Mouse (Mus musculus) embryonic facial prominence, embryonic 15.5 days (tissue): ENCODE measurements around the gene Lmln. TPM values are rescaled to one million over a fixed set of nuclear protein-coding genes. Genes with fewer than 3 reads are reported as not detected.
"Not testable (repeated sequence)": the region's sequence is repeated elsewhere in the genome, so short reads cannot be mapped to it uniquely, and the experiment has no call there.

Experiments
- ATAC-seq: fragments of 200-750 bp; cut with Nextera tagmentation; 2 replicates; pipeline ENCODE4 v1.8.0; 2017; ENCODE audit warnings: low read depth, moderate TSS enrichment; ENCODE audit not compliant: insufficient number of reproducible peaks, low FRiP score, low TSS enrichment
- H3K27ac ChIP-seq: fragments of 300-500 bp; sonication (generic); replicated peaks from 2 replicates; pipeline ENCODE4 v1.5.1; 2015; ENCODE audit warnings: mild to moderate bottlenecking, inconsistent platforms
- H3K27me3 ChIP-seq: fragments of 300-500 bp; sonication (generic); 2 replicates; pipeline ENCODE4 v1.6.1; 2015; ENCODE audit warnings: inconsistent platforms
- H3K36me3 ChIP-seq: fragments of 300-500 bp; sonication (generic); 2 replicates; pipeline ENCODE4 v1.6.1; 2015; ENCODE audit warnings: mild to moderate bottlenecking, inconsistent platforms
- H3K4me1 ChIP-seq: fragments of 300-500 bp; sonication (generic); 2 replicates; pipeline ENCODE4 v1.6.1; 2015; ENCODE audit warnings: inconsistent platforms
- H3K4me2 ChIP-seq: fragments of 300-500 bp; sonication (generic); replicated peaks from 2 replicates; pipeline ENCODE4 v1.6.1; 2015; ENCODE audit warnings: mild to moderate bottlenecking, inconsistent platforms
- H3K4me3 ChIP-seq: fragments of 300-500 bp; sonication (generic); replicated peaks from 2 replicates; pipeline ENCODE4 v1.5.1; 2015; ENCODE audit warnings: mild to moderate bottlenecking, inconsistent platforms
- H3K9ac ChIP-seq: fragments of 300-500 bp; sonication (generic); 2 replicates; pipeline ENCODE4 v1.6.1; 2015; ENCODE audit warnings: inconsistent platforms
- H3K9me3 ChIP-seq: fragments of 300-500 bp; sonication (generic); replicated peaks from 2 replicates; pipeline ENCODE4 v1.6.1; 2016; ENCODE audit warnings: inconsistent platforms
- WGBS: fragments of 180-500 bp; shearing (Covaris S2); methylation state at CpG from one replicate; pipeline ENCODE4 v1.1.7; 2015; 5-methylcytosine and 5-hydroxymethylcytosine counted together
- polyA plus RNA-seq: library from polyadenylated mRNA; unstranded; fragments of >200 nt; fragmentation: Nextera tagmentation; extraction: Ambion mirVana; gene quantifications from 2 replicates; pipeline ENCODE4 v1.2.1, GENCODE M21; 2015

The Lmln gene
- polyA plus RNA-seq, 1 experiment from 2014 or later, result 2.3 TPM

GRCm38 (mm10) chr16:33135167-33135566, 72.8 kb downstream of the Lmln start:
- Histone ChIP-seq H3K36me3 (no peaks in the 10 kb centered on the region), H3K27ac (no peak overlapping the region), H3K9ac (no peak overlapping the region), H3K4me1 (peaks cover 16% of the 10 kb centered on the region), H3K4me3 (no peak overlapping the region), H3K4me2 (no peak overlapping the region), H3K27me3 (no peaks in the 10 kb centered on the region), H3K9me3 (no peaks in the 10 kb centered on the region)
- WGBS, result 68% methylated on average over 4 of the region's 4 CpGs
- no peak for ATAC-seq

GRCm38 (mm10) chr16:33139061-33139460, 76.7 kb downstream of the Lmln start:
- H3K27me3 ChIP-seq, H3K4me2 ChIP-seq, H3K27ac ChIP-seq, H3K9ac ChIP-seq, H3K9me3 ChIP-seq, H3K4me3 ChIP-seq, H3K36me3 ChIP-seq, ATAC-seq, H3K4me1 ChIP-seq: not testable (repeated sequence)
- 87% methylated on average over 7 of the region's 7 CpGs for WGBS

GRCm38 (mm10) chr16:33141758-33142280, 79.5 kb downstream of the Lmln start:
- no peak overlapping the region for H3K4me3 ChIP-seq
- no peak overlapping the region for H3K27ac ChIP-seq
- H3K4me1 ChIP-seq, result no peaks in the 10 kb centered on the region
- 45% methylated on average over 3 of the region's 3 CpGs for WGBS
- no peak overlapping the region for H3K4me2 ChIP-seq
- ATAC-seq, result no peak
- no peak overlapping the region for H3K9ac ChIP-seq
- H3K27me3 ChIP-seq, result no peaks in the 10 kb centered on the region
- H3K9me3 ChIP-seq, result no peaks in the 10 kb centered on the region
- H3K36me3 ChIP-seq, result no peaks in the 10 kb centered on the region

- no peak overlapping the region for H3K4me2 ChIP-seq
- H3K4me3 ChIP-seq, result no peak overlapping the region
- WGBS, result 72% methylated on average over 2 of the region's 2 CpGs
- H3K27me3 ChIP-seq, result no peaks in the 10 kb centered on the region
- no peak overlapping the region for H3K27ac ChIP-seq
- ATAC-seq, result no peak
- no peaks in the 10 kb centered on the region for H3K36me3 ChIP-seq
- H3K9ac ChIP-seq, result no peak overlapping the region
- no peaks in the 10 kb centered on the region for H3K9me3 ChIP-seq
- H3K4me1 ChIP-seq, result no peaks in the 10 kb centered on the region
Observed at GRCm38 (mm10) chr16:33143452-33143851, 81.1 kb downstream of the Lmln start.

GRCm38 (mm10) chr16:33146185-33146584, 83.9 kb downstream of the Lmln start:
- Histone ChIP-seq H3K9ac (no peak overlapping the region), H3K4me2 (no peak overlapping the region), H3K27me3 (no peaks in the 10 kb centered on the region), H3K9me3 (no peaks in the 10 kb centered on the region), H3K27ac (no peak overlapping the region), H3K4me1 (no peaks in the 10 kb centered on the region), H3K36me3 (no peaks in the 10 kb centered on the region), H3K4me3 (no peak overlapping the region)
- WGBS, result 94% methylated on average over 3 of the region's 3 CpGs
- ATAC-seq, result no peak

GRCm38 (mm10) chr16:33148135-33148534, 85.8 kb downstream of the Lmln start:
- H3K27me3 ChIP-seq, result no peaks in the 10 kb centered on the region
- 65% methylated on average over 4 of the region's 4 CpGs for WGBS

GRCm38 (mm10) chr16:33150875-33151274, 88.6 kb downstream of the Lmln start:
- H3K36me3 ChIP-seq, H3K4me1 ChIP-seq, H3K9ac ChIP-seq, H3K27me3 ChIP-seq, H3K4me3 ChIP-seq, H3K4me2 ChIP-seq, H3K27ac ChIP-seq, ATAC-seq, H3K9me3 ChIP-seq: not testable (repeated sequence)
- 53% methylated on average over 9 of the region's 9 CpGs for WGBS

More at GRCm38 (mm10) chr16:33148135-33148534, 85.8 kb downstream of the Lmln start:
- Histone ChIP-seq H3K4me2 (no peak overlapping the region), H3K9me3 (no peaks in the 10 kb centered on the region), H3K36me3 (no peaks in the 10 kb centered on the region), H3K4me1 (no peaks in the 10 kb centered on the region), H3K4me3 (no peak overlapping the region), H3K9ac (no peak overlapping the region), H3K27ac (no peak overlapping the region)
- ATAC-seq, result no peak

- H3K27ac ChIP-seq, result no peak overlapping the region
- WGBS, result 54% methylated on average over 8 of the region's 8 CpGs
- H3K4me2 ChIP-seq, result no peak overlapping the region
- no peaks in the 10 kb centered on the region for H3K4me1 ChIP-seq
- H3K27me3 ChIP-seq, result no peaks in the 10 kb centered on the region
- no peaks in the 10 kb centered on the region for H3K9me3 ChIP-seq
- ATAC-seq, result no peak
- H3K36me3 ChIP-seq, result no peaks in the 10 kb centered on the region
- no peak overlapping the region for H3K4me3 ChIP-seq
- no peak overlapping the region for H3K9ac ChIP-seq
Observed at GRCm38 (mm10) chr16:33151558-33151957, 89.2 kb downstream of the Lmln start.

GRCm38 (mm10) chr16:33154992-33155391, 92.7 kb downstream of the Lmln start:
- Histone ChIP-seq H3K4me3 (no peak overlapping the region), H3K36me3 (no peaks in the 10 kb centered on the region), H3K27ac (no peak overlapping the region), H3K9me3 (no peaks in the 10 kb centered on the region), H3K4me1 (no peaks in the 10 kb centered on the region), H3K4me2 (no peak overlapping the region), H3K9ac (no peak overlapping the region), H3K27me3 (no peaks in the 10 kb centered on the region)
- no peak for ATAC-seq
- WGBS, result 43% methylated on average over 4 of the region's 4 CpGs

GRCm38 (mm10) chr16:33158006-33158405, 95.7 kb downstream of the Lmln start:
- H3K4me3 ChIP-seq, result no peak overlapping the region
- WGBS, result 77% methylated on average over 11 of the region's 11 CpGs
- ATAC-seq, result no peak
- H3K27ac ChIP-seq, result no peak overlapping the region
- H3K27me3 ChIP-seq, result no peaks in the 10 kb centered on the region
- H3K9ac ChIP-seq, result no peak overlapping the region
- no peaks in the 10 kb centered on the region for H3K36me3 ChIP-seq
- H3K4me1 ChIP-seq, result no peaks in the 10 kb centered on the region
- no peaks in the 10 kb centered on the region for H3K9me3 ChIP-seq
- no peak overlapping the region for H3K4me2 ChIP-seq

- no peak overlapping the region for H3K27ac ChIP-seq
- ATAC-seq, result no peak
Observed at GRCm38 (mm10) chr16:33158590-33159071, 96.3 kb downstream of the Lmln start.

GRCm38 (mm10) chr16:33159363-33159762, 97.0 kb downstream of the Lmln start:
- no peak overlapping the region for H3K4me3 ChIP-seq
- no peak overlapping the region for H3K27ac ChIP-seq
- no peaks in the 10 kb centered on the region for H3K36me3 ChIP-seq
- 85% methylated on average over 2 of the region's 2 CpGs for WGBS
- H3K9ac ChIP-seq, result no peak overlapping the region
- H3K9me3 ChIP-seq, result no peaks in the 10 kb centered on the region
- no peak overlapping the region for H3K4me2 ChIP-seq
- no peaks in the 10 kb centered on the region; the same call in 1 of the 2 replicates for H3K4me1 ChIP-seq
- H3K27me3 ChIP-seq, result no peaks in the 10 kb centered on the region
- no peak for ATAC-seq

More at GRCm38 (mm10) chr16:33158590-33159071, 96.3 kb downstream of the Lmln start:
- no peaks in the 10 kb centered on the region for H3K9me3 ChIP-seq
- H3K27me3 ChIP-seq, result no peaks in the 10 kb centered on the region
- 69% methylated on average over 14 of the region's 14 CpGs for WGBS
- no peak overlapping the region for H3K9ac ChIP-seq
- H3K36me3 ChIP-seq, result no peaks in the 10 kb centered on the region
- H3K4me1 ChIP-seq, result no peaks in the 10 kb centered on the region; the same call in 1 of the 2 replicates
- no peak overlapping the region for H3K4me3 ChIP-seq
- no peak overlapping the region for H3K4me2 ChIP-seq
